Mouse (Mus musculus): ENCODE results near the gene Yeats4.

DNA sequence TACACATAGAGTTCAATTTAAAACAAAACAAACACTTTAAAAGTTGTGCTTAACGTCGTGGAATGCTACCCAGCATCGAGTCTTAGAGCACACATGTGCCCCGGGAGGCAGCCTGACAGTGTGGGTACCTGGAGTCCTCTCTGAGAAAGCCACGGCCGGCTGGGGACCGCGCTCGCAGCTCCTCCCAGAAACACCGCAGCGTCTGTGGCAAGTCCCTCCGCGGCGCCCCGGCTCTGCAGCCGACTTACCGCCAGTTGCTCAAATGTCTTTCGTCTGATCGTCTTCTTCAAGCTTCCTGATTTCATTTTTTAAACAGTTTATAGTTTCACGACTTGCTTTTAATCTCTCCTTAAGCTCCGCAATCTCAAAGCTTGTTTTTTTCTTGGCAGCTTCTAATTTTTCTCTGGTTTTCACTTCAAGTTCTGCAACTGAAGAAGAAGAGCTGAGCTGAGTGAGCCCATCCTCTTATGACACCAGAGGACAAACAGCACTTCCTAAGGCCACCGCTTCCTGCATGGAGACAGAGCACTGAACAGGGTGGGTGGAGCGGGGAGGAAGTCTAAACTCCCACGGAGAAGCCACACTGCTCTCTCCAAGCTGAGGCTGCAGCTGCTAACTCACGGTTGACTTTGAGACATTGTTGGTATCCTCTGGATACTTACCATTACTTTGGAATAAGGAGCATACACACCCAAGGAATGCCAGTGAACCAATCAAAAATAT lies 8.7 kb downstream of the Yeats4 start:
- TF ChIP-seq POLR2A (IDR thresholded peaks at IDR 0.05; ENCODE audit: insufficient read length, low read depth) (no peak), SRF (IDR thresholded peaks at IDR 0.05; ENCODE audit: control insufficient read depth, insufficient read length, low read depth) (no peak), POLR2AphosphoS2 (IDR thresholded peaks at IDR 0.05; ENCODE audit: insufficient read length, low read depth) (no peak)

Measured in myocyte (in vitro differentiated cells).